Mouse (Mus musculus) neural tube, embryonic 12.5 days (tissue): ENCODE measurements around the gene Gcn1l1. TPM values are rescaled to one million over a fixed set of nuclear protein-coding genes. Genes with fewer than 3 reads are reported as not detected.
"Not testable (repeated sequence)": the region's sequence is repeated elsewhere in the genome, so short reads cannot be mapped to it uniquely, and the experiment has no call there.

Experiments
- ATAC-seq: fragments of 200-750 bp; cut with Nextera tagmentation; 2 replicates; pipeline ENCODE4 v1.8.0; 2017; ENCODE audit warnings: low read depth, mild to moderate bottlenecking, moderate TSS enrichment, moderate library complexity; ENCODE audit not compliant: low FRiP score
- H3K27ac ChIP-seq: fragments of 300-500 bp; sonication (generic); 2 replicates; pipeline ENCODE4 v1.5.1; 2016
- H3K27me3 ChIP-seq: fragments of 300-500 bp; sonication (generic); replicated peaks from 2 replicates; pipeline ENCODE4 v1.6.1; 2016; ENCODE audit warnings: mild to moderate bottlenecking
- H3K36me3 ChIP-seq: fragments of 300-500 bp; sonication (generic); 2 replicates; pipeline ENCODE4 v1.6.1; 2016; ENCODE audit warnings: mild to moderate bottlenecking
- H3K4me1 ChIP-seq: fragments of 300-500 bp; sonication (generic); 2 replicates; pipeline ENCODE4 v1.6.1; 2016
- H3K4me2 ChIP-seq: fragments of 300-500 bp; sonication (generic); replicated peaks from 2 replicates; pipeline ENCODE4 v1.6.1; 2016; ENCODE audit warnings: mild to moderate bottlenecking
- H3K4me3 ChIP-seq: fragments of 300-500 bp; sonication (generic); 2 replicates; pipeline ENCODE4 v1.5.1; 2016
- H3K9ac ChIP-seq: fragments of 300-500 bp; sonication (generic); 2 replicates; pipeline ENCODE4 v1.6.1; 2016; ENCODE audit warnings: mild to moderate bottlenecking
- H3K9me3 ChIP-seq: fragments of 300-500 bp; sonication (generic); 2 replicates; pipeline ENCODE4 v1.6.1; 2016; ENCODE audit warnings: mild to moderate bottlenecking
- WGBS: fragments of 180-500 bp; shearing (Covaris S2); methylation state at CpG from one replicate; pipeline ENCODE4 v1.1.7; 2016; 5-methylcytosine and 5-hydroxymethylcytosine counted together
- polyA plus RNA-seq: library from polyadenylated mRNA; unstranded; fragments of >200 nt; fragmentation: Nextera tagmentation; extraction: Ambion mirVana; gene quantifications from 2 replicates; pipeline ENCODE4 v1.2.1, GENCODE M21; 2016

The Gcn1l1 gene
- 47.1 and 51.9 TPM in 2 replicates for polyA plus RNA-seq

- 2% methylated on average over 50 of the region's 55 CpGs for WGBS
- Histone ChIP-seq H3K9me3 (no peaks in the 10 kb centered on the region), H3K27me3 (no peaks in the 10 kb centered on the region), H3K4me2 (peak within 1 kb of the TSS; percentile 81), H3K9ac (peak within 1 kb of the TSS; percentile 89), H3K36me3 (peaks cover 36% of the 10 kb centered on the region), H3K4me1 (peaks cover 41% of the 10 kb centered on the region), H3K27ac (peak within 1 kb of the TSS; percentile 60; the same call in 1 of the 2 replicates), H3K4me3 (peak within 1 kb of the TSS; percentile 98)
- peak; percentile 75 for ATAC-seq
These were observed at the start of gene Gcn1l1 for GRCm38 (mm10) chr5:115564737-115565393. TSS of gene Gcn1l1 (plus strand) at chr5:115565254.

GRCm38 (mm10) chr5:115516081-115516907 is 48.8 kb upstream of the Gcn1l1 start:
- 84% methylated on average over 32 of the region's 32 CpGs for WGBS

GRCm38 (mm10) chr5:115516908-115517307 is 48.1 kb upstream of the Gcn1l1 start:
- H3K9ac ChIP-seq: no peak overlapping the region
- H3K36me3 ChIP-seq: peaks cover 3% of the 10 kb centered on the region; the same call in 1 of the 2 replicates
- no peak overlapping the region for H3K4me3 ChIP-seq
- no peaks in the 10 kb centered on the region for H3K27me3 ChIP-seq
- H3K4me2 ChIP-seq: no peak overlapping the region
- ATAC-seq: no peak
- no peaks in the 10 kb centered on the region for H3K9me3 ChIP-seq
- 93% methylated on average over 7 of the region's 7 CpGs for WGBS
- H3K4me1 ChIP-seq: peaks cover 11% of the 10 kb centered on the region
- H3K27ac ChIP-seq: no peak overlapping the region

More at GRCm38 (mm10) chr5:115516081-115516907, 48.8 kb upstream of the Gcn1l1 start:
- Histone ChIP-seq H3K27me3 (no peaks in the 10 kb centered on the region), H3K27ac (no peak overlapping the region), H3K36me3 (peaks cover 3% of the 10 kb centered on the region; the same call in 1 of the 2 replicates), H3K4me2 (no peak overlapping the region), H3K9me3 (no peaks in the 10 kb centered on the region), H3K4me1 (peaks cover 11% of the 10 kb centered on the region), H3K4me3 (no peak overlapping the region), H3K9ac (no peak overlapping the region)
- ATAC-seq: no peak

- H3K4me2 ChIP-seq: no peak overlapping the region
- no peak overlapping the region for H3K4me3 ChIP-seq
- no peaks in the 10 kb centered on the region for H3K9me3 ChIP-seq
- H3K27me3 ChIP-seq: no peaks in the 10 kb centered on the region
- no peak overlapping the region for H3K27ac ChIP-seq
- no peak overlapping the region for H3K9ac ChIP-seq
- no peak for ATAC-seq
- peaks cover 11% of the 10 kb centered on the region for H3K4me1 ChIP-seq
- 95% methylated on average over 9 of the region's 9 CpGs for WGBS
- peaks cover 3% of the 10 kb centered on the region; the same call in 1 of the 2 replicates for H3K36me3 ChIP-seq
These were observed 47.6 kb upstream of the Gcn1l1 start for GRCm38 (mm10) chr5:115517501-115517900.

- not testable (repeated sequence) for H3K4me2 ChIP-seq, H3K4me3 ChIP-seq, H3K27me3 ChIP-seq, H3K27ac ChIP-seq, ATAC-seq, H3K9me3 ChIP-seq, H3K36me3 ChIP-seq, H3K9ac ChIP-seq
- peaks cover 15% of the 10 kb centered on the region for H3K4me1 ChIP-seq
- 94% methylated on average over 8 of the region's 8 CpGs for WGBS
These were observed 46.8 kb upstream of the Gcn1l1 start for GRCm38 (mm10) chr5:115518214-115518613.

GRCm38 (mm10) chr5:115520325-115520869 is 44.7 kb upstream of the Gcn1l1 start:
- 71% methylated on average over 21 of the region's 21 CpGs for WGBS
- peaks cover 14% of the 10 kb centered on the region for H3K4me1 ChIP-seq
- H3K4me3 ChIP-seq: no peak overlapping the region
- H3K9ac ChIP-seq: no peak overlapping the region
- no peak overlapping the region for H3K27ac ChIP-seq
- ATAC-seq: no peak
- H3K4me2 ChIP-seq: no peak overlapping the region
- H3K27me3 ChIP-seq: no peaks in the 10 kb centered on the region
- H3K9me3 ChIP-seq: no peaks in the 10 kb centered on the region
- peaks cover 3% of the 10 kb centered on the region; the same call in 1 of the 2 replicates for H3K36me3 ChIP-seq

GRCm38 (mm10) chr5:115521553-115522461 is 43.2 kb upstream of the Gcn1l1 start:
- WGBS: 69% methylated on average over 20 of the region's 21 CpGs
- Histone ChIP-seq H3K4me3 (no peak overlapping the region), H3K9ac (no peak overlapping the region), H3K9me3 (no peaks in the 10 kb centered on the region), H3K27me3 (no peaks in the 10 kb centered on the region), H3K36me3 (no peaks in the 10 kb centered on the region), H3K4me2 (peak overlapping the region; percentile 10; the same call in 1 of the 2 replicates), H3K27ac (no peak overlapping the region), H3K4me1 (peaks cover 12% of the 10 kb centered on the region)
- ATAC-seq: no peak

- Histone ChIP-seq H3K36me3 (no peaks in the 10 kb centered on the region), H3K4me3 (no peak overlapping the region), H3K27ac (no peak overlapping the region), H3K9ac (no peak overlapping the region), H3K4me2 (no peak overlapping the region), H3K9me3 (no peaks in the 10 kb centered on the region), H3K4me1 (peaks cover 12% of the 10 kb centered on the region), H3K27me3 (no peaks in the 10 kb centered on the region)
- 78% methylated on average over 4 of the region's 4 CpGs for WGBS
- ATAC-seq: no peak
These were observed 42.5 kb upstream of the Gcn1l1 start for GRCm38 (mm10) chr5:115522531-115522930.

- Histone ChIP-seq H3K9ac (no peak overlapping the region), H3K27ac (no peak overlapping the region), H3K4me2 (no peak overlapping the region), H3K36me3 (no peaks in the 10 kb centered on the region), H3K9me3 (no peaks in the 10 kb centered on the region), H3K4me1 (peaks cover 12% of the 10 kb centered on the region), H3K4me3 (no peak overlapping the region), H3K27me3 (no peaks in the 10 kb centered on the region)
- ATAC-seq: no peak
- 80% methylated on average over 15 of the region's 15 CpGs for WGBS
These were observed 42.0 kb upstream of the Gcn1l1 start for GRCm38 (mm10) chr5:115522981-115523499.

- no peaks in the 10 kb centered on the region for H3K27me3 ChIP-seq
- H3K9ac ChIP-seq: no peak overlapping the region
- no peak overlapping the region for H3K27ac ChIP-seq
- H3K4me3 ChIP-seq: no peak overlapping the region
- H3K4me1 ChIP-seq: peaks cover 15% of the 10 kb centered on the region
- ATAC-seq: no peak
- H3K36me3 ChIP-seq: no peaks in the 10 kb centered on the region
- no peaks in the 10 kb centered on the region for H3K9me3 ChIP-seq
- peak overlapping the region; percentile 36 for H3K4me2 ChIP-seq
- WGBS: 5% methylated on average over 15 of the region's 15 CpGs
These were observed 41.1 kb upstream of the Gcn1l1 start for GRCm38 (mm10) chr5:115523971-115524370.

- Histone ChIP-seq H3K9me3 (no peaks in the 10 kb centered on the region), H3K27ac (no peak overlapping the region), H3K4me2 (peak overlapping the region; percentile 36), H3K9ac (no peak overlapping the region), H3K4me3 (no peak overlapping the region), H3K27me3 (no peaks in the 10 kb centered on the region), H3K36me3 (no peaks in the 10 kb centered on the region), H3K4me1 (peaks cover 16% of the 10 kb centered on the region)
- no peak for ATAC-seq
- WGBS: 52% methylated on average over 12 of the region's 12 CpGs
These were observed 40.6 kb upstream of the Gcn1l1 start for GRCm38 (mm10) chr5:115524471-115524870.
